In the genomic region with DNA sequence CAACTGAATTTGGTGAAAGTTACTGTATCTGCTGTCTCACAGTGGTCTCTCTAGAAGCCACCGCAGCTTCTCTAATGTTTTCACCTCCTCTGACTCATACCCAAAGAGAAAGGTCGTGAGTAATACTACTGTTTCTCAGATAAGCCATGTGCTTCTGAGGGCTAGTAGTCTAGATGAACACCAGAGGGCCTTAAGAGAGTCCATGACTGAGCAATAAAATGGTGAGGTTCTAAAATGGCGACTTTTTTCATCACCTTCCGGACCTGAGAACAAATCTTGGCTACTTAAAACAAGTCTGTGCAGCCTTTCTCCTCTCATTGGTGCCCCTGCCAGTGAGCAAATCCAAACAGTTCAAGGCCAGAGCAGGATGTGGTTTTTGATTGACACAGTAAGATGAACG, we compare ENCODE assay signal across 15 mouse cellular contexts. TPM values are rescaled to one million over a fixed set of nuclear protein-coding genes. Genes with fewer than 3 reads are reported as not detected.
A peak's percentile ranks its signal among the peaks of the same experiment; 100 is the strongest.
DNase-seq lines count a peak whose midpoint lies in the region; ATAC-seq and TF ChIP-seq lines count a peak whose summit lies in the region.
"Had no signal": no experiment of that assay in that cellular context is flagged by ENCODE, and none has a peak within 500 bp of the region (broad histone marks: within the 10 kb centered on the region; RNA-seq: fewer than 3 reads in every experiment).

No protein-coding gene starts in this region.

- no peaks in the 10 kb centered on the region for H3K4me1 ChIP-seq in liver, embryonic 15.5 days (replicated peaks)

- no peaks in the 10 kb centered on the region for H3K9me3 ChIP-seq in liver, embryonic 15.5 days (replicated peaks)

- no peak for ATAC-seq in liver, embryonic 15.5 days (ENCODE audit: insufficient read depth)

- H3K4me2 ChIP-seq in liver, embryonic 15.5 days: peak overlapping the region; percentile 13; the same call in 1 of the 2 replicates
- H3K4me2 ChIP-seq: lung, embryonic 14.5 days had no signal

- no peak overlapping the region for H3K9ac ChIP-seq in liver, embryonic 15.5 days
- H3K9ac ChIP-seq: lung, embryonic 14.5 days had no signal

- H3ac ChIP-seq in C2C12 (ENCODE audit: control insufficient read depth, insufficient read length, low read depth): no peak overlapping the region

- 20% methylated on average over 5 of the region's 5 CpGs for WGBS in liver, embryonic 15.5 days (ENCODE audit: insufficient replicate concordance)

- H3K27me3 ChIP-seq in C2C12 (ENCODE audit: control insufficient read depth, insufficient read depth, insufficient read length): no peaks in the 10 kb centered on the region
- H3K27me3 ChIP-seq in liver, embryonic 15.5 days: no peaks in the 10 kb centered on the region
- H3K27me3 ChIP-seq in splenic B cell, adult 2 months (ENCODE audit: control insufficient read depth, insufficient read depth, low read length, poor library complexity, severe bottlenecking): no peaks in the 10 kb centered on the region

- no peaks in the 10 kb centered on the region for H3K36me3 ChIP-seq in C2C12 (ENCODE audit: control insufficient read depth, insufficient read depth)
- H3K36me3 ChIP-seq in liver, embryonic 15.5 days (replicated peaks): no peaks in the 10 kb centered on the region
- peaks cover 3% of the 10 kb centered on the region for H3K36me3 ChIP-seq in splenic B cell, adult 2 months (ENCODE audit: control insufficient read depth, insufficient read depth, low read length, poor library complexity, severe bottlenecking)

- DNase-seq in R1 (ENCODE audit: low read depth, low spot score): peak; percentile 10
- peak; percentile 82 for DNase-seq in splenic B cell, adult 2 months (ENCODE audit: low read depth, low spot score)
- no peak for DNase-seq in urinary bladder, postnatal 36 days (ENCODE audit: low spot score in 2 of 2)
- DNase-seq in frontal cortex, postnatal 14 days (ENCODE audit: low spot score in 2 of 2): no peak
- DNase-seq in layer of hippocampus, adult 9-10 months (ENCODE audit: low spot score): no peak
- no peak for DNase-seq in cerebellum, adult 11 months
- DNase-seq: cerebellum, adult 11-12 months; heart, postnatal 10 days; kidney, adult 8-10 months; lung, embryonic 14.5 days had no signal

- no peak overlapping the region for H3K27ac ChIP-seq in liver, embryonic 15.5 days (replicated peaks)
- H3K27ac ChIP-seq: left cerebral cortex, adult 2 months had no signal

- H3K79me3 ChIP-seq in C2C12 (ENCODE audit: low read depth): no peaks in the 10 kb centered on the region

- H3K79me2 ChIP-seq in C2C12 (ENCODE audit: control insufficient read depth, insufficient read depth): no peaks in the 10 kb centered on the region

- no peak overlapping the region for H3K4me3 ChIP-seq in C2C12 (ENCODE audit: insufficient read depth, poor library complexity, severe bottlenecking)
- peak overlapping the region; percentile 23; the same call in 1 of the 2 replicates for H3K4me3 ChIP-seq in liver, embryonic 15.5 days (replicated peaks)
- H3K4me3 ChIP-seq: left cerebral cortex, adult 2 months; myocyte had no signal

- TF ChIP-seq CTCF in C2C12 (IDR thresholded peaks at IDR 0.05; ENCODE audit: control insufficient read depth, insufficient read depth, insufficient read length): no peak

TF ChIP-seq in C2C12, 6 proteins besides CTCF, POLR2A, EP300 and RAD21:
- TF ChIP-seq FOSL1 (IDR thresholded peaks at IDR 0.05; ENCODE audit: insufficient read depth, low read length, poor library complexity, severe bottlenecking): no peak
- no peak for TF ChIP-seq MYOG (IDR thresholded peaks at IDR 0.05; ENCODE audit: control insufficient read depth, extremely low read depth, insufficient read length)
- no peak for TF ChIP-seq MYOD1 (IDR thresholded peaks at IDR 0.05; ENCODE audit: control insufficient read depth, insufficient read length, low read depth)
- TF ChIP-seq MAX (IDR thresholded peaks at IDR 0.05): peak; percentile 26
TF ChIP-seq in C2C12: peak in this region for 1.

RNA-seq across cellular contexts. Expression of a gene that starts 1.4 kb away (rescaled TPM):
- polyA plus RNA-seq in C2C12 (2012; fragmentation: generic; extraction: Trizol): not detected
- 0.17 and 0.25 TPM in 2 replicates for polyA plus RNA-seq in liver, embryonic 15.5 days (2015; fragmentation: Nextera tagmentation; extraction: Ambion mirVana)
- polyA plus RNA-seq: embryonic facial prominence, embryonic 11.5 days; myocyte had no signal

RNA-seq across cellular contexts. Expression of a gene that starts 2.1 kb away (rescaled TPM):
- polyA plus RNA-seq in C2C12 (2012; fragmentation: generic; extraction: Trizol): not detected
- polyA plus RNA-seq in liver, embryonic 15.5 days (2015; fragmentation: Nextera tagmentation; extraction: Ambion mirVana): 5.8 and 6.9 TPM in 2 replicates
- polyA plus RNA-seq: myocyte had no signal

RNA-seq across cellular contexts. Expression of a gene that starts 45.3 kb away (rescaled TPM):
- not detected for polyA plus RNA-seq in C2C12 (2012; fragmentation: generic; extraction: Trizol)
- not detected in 2 replicates for polyA plus RNA-seq in liver, embryonic 15.5 days (2015; fragmentation: Nextera tagmentation; extraction: Ambion mirVana)
- polyA plus RNA-seq: embryonic facial prominence, embryonic 11.5 days; lung, embryonic 14.5 days; myocyte had no signal

Comparison
In these comparisons a context has a peak if more than half of its experiments do, and no peak if none do; other contexts are left out.
1. DNase-seq: peak in R1 (single experiment) and splenic B cell, adult 2 months (single experiment); none in urinary bladder, postnatal 36 days (0 of 2), frontal cortex, postnatal 14 days (0 of 2), layer of hippocampus, adult 9-10 months (single experiment) and cerebellum, adult 11 months (single experiment).